Mouse (Mus musculus) cerebellum, postnatal 4 days (tissue): ENCODE data around the gene Cks2.
"Not testable (repeated sequence)": the region's sequence is repeated elsewhere in the genome, so short reads cannot be mapped to it uniquely, and the experiment has no call there.

ENCODE experiments used
- DNase-seq, 2 experiments: peaks; one replicate each; pipeline ENCODE4 v3.0.0; 2022; ENCODE audit warnings: low spot score in 2 of 2, mixed read lengths in 1 of 2

Gene Cks2

DNA sequence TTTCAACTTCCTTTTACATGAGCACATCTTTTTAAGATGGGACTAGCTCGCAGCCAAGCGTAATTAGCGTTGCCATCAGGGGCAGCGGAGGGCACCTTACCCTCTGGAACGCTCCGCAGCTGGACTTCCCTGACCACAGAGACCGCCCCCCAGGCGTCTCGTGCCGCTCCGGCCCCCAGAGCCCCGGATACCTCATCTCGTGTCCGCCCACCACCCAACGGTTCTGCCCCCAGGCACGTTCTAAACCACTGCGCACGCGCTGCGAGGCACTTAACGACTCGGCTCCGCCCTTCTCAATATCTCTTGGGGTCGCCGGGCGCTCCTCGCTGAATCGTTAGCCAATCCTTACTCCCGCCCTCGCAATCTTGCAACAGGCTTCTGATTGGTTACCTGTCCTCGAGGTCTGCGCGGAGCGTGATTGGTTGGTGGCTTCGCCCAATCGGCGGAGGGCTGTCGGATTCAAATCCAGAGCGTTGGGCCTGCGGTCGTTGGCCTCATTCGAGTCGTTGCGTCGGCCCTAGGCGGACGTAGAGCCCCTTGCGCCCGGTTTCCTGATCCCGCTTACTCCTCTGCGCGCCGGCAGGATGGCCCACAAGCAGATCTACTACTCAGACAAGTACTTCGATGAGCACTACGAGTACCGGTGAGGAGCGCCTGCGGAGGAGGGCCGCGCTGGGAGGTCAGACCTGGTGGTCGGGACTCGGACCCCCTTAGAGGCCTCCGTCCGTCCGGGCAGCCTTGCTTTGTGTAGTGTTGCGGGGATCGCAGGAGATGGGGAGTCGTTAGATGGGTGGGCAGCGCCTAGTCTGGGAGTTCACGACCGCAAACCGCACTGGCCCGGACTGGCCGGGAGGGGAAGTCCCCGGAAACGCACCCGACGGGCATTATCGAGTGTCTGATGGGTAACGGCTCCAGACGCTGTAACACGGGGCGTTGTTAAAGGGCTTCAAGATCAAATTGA, at the start of gene Cks2:
Gene Cks2 (plus strand): TSS at position 404 of the 961 bp plus-strand sequence.
- DNase-seq = peak; percentile 87 to 95

DNA sequence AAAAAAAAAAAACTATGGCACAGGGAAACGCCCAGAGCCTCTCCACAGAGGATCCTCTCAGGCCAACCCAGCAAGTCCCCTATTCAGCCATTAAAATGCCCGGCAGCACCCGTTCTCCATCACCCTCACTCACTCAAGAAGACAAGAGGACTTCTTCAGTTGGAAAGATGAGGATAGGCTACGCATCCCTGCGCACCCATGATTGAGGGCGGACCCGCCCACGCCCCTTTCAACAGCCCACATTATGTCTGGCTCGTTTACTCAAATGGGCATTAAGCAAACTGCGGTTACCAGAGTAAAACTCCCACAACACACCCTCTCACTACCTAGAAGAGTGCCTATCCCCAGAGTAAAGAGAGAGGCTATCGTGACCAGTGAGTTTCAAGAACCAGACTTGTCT, 49.6 kb upstream of the Cks2 start:
- DNase-seq = no peak

- DNase-seq = no peak
These were observed 47.0 kb upstream of the Cks2 start for GRCm38 (mm10) chr13:51598063-51598462.

- DNase-seq = no peak
These were observed 44.9 kb upstream of the Cks2 start for GRCm38 (mm10) chr13:51600169-51600568.

GRCm38 (mm10) chr13:51602764-51603163, 42.3 kb upstream of the Cks2 start:
- DNase-seq = no peak

DNA sequence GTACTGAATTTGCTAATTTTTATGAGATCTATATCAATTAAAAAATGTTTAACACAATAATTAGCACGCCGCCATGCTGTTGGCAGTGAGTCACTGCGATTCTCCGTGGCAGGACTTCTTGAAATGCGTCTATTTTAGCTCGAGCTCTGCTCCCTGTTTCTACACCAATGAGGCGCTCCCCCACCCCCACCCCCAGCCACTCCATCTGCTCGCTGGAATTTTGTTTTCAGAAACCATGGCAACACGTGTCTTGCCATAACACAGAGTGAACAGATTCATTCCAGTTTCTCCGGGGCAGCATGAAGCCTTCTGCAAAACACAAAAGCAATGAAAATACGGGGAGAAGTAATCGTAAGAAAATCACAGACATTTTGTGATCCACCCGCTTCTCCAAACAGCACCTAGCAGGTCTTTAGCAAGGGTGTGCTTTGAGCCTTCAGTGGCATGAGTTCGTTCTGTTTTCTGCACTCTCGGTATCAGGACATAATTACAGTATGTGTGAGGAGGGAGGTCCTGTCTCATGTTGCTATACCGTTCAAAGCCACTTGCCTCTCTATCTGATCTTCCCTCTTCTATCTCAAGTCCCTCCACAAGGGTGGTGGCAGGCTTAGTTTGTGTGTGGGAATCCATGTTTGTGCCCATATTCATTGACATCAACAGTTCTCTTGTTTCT, 41.7 kb upstream of the Cks2 start:
- peak in 1 of 2 experiments; percentile 42 for DNase-seq

GRCm38 (mm10) chr13:51603894-51604244, 41.2 kb upstream of the Cks2 start:
- peak in 1 of 2 experiments; percentile 16 for DNase-seq

- no peak for DNase-seq
These were observed 35.8 kb upstream of the Cks2 start for GRCm38 (mm10) chr13:51609231-51609630.

GRCm38 (mm10) chr13:51611060-51611459, 34.0 kb upstream of the Cks2 start:
- DNase-seq = no peak

GRCm38 (mm10) chr13:51611500-51611899, 33.5 kb upstream of the Cks2 start:
- DNase-seq = no peak

- no peak for DNase-seq
These were observed 29.2 kb upstream of the Cks2 start for GRCm38 (mm10) chr13:51615815-51616214.

GRCm38 (mm10) chr13:51616417-51617044, 28.5 kb upstream of the Cks2 start:
- DNase-seq = peak in 1 of 2 experiments; percentile 34

- no peak for DNase-seq
These were observed 27.7 kb upstream of the Cks2 start for GRCm38 (mm10) chr13:51617306-51617705.

DNA sequence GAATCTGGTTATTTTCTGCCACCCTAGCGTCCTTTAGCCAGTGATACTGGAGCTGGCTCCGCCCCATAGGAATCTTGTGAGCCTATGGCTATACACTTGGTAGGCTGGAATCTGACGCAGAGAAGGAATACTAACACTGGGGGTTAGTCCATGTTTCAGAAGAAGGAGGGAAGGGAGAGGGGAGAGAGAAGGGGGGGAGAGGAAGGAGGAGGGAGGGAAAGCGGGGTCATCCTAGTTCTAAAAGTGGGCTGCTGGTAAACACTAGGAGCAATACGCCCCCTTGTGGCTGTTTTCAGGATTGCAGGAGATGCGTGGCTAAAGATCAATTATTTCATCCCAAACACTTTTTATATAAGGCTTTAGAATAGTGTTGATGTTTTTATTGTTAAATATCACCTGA, 27.2 kb upstream of the Cks2 start:
- peak; percentile 59 to 74 for DNase-seq

DNA sequence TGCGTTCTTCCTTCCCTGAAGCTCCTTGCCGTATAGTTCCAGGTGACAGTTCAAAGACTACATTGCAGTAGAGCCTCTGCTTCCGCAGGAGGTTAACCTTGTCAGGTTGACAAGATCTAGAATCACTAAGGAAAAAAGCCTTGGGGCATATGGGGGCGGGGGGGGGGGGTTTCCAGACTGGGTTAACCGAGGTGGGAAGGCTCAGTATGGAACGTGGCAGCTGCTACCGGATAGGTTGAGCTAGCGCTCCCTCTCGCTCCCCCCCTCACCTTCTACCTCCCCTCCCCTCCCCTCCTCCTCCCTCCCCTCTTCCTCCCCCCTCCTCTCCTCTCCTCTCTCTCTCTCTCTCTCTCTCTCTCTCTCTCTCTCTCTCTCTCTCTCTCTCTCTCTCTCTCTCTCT, 26.4 kb upstream of the Cks2 start:
- no peak for DNase-seq

GRCm38 (mm10) chr13:51622626-51623025, 22.4 kb upstream of the Cks2 start:
- no peak for DNase-seq

GRCm38 (mm10) chr13:51623678-51624077, 21.4 kb upstream of the Cks2 start:
- DNase-seq = no peak

DNA sequence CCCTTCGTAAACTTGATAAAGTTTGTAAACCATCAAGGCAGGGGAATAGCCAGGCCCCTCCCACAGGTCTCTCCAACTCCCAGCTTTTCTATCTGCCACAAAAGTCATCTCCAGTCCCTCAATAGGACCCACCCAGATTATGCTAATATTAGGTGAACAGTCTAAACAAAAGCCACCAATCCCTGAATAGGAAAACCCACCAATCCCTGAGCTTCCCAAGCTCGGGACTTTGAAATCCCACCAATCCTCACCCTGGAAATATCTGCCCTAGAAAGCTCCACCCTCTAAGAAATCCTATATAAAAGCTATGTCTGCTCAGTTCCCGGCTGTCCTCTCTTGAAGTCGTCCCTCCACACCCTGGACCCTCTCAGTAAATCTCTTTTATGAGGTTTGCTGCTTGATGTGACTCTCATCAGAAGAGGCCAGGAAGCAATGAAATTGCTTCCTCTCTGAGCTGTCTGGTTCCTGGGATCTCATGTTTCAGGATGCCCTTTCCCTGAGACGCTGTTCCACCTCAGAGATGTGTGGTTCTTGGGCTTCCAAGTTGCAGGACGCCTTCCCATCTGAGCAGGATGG, 16.7 kb upstream of the Cks2 start:
- DNase-seq = no peak

GRCm38 (mm10) chr13:51631354-51631992, 13.6 kb upstream of the Cks2 start:
- no peak for DNase-seq

- DNase-seq = no peak
These were observed 12.3 kb upstream of the Cks2 start for GRCm38 (mm10) chr13:51632560-51633218.

DNA sequence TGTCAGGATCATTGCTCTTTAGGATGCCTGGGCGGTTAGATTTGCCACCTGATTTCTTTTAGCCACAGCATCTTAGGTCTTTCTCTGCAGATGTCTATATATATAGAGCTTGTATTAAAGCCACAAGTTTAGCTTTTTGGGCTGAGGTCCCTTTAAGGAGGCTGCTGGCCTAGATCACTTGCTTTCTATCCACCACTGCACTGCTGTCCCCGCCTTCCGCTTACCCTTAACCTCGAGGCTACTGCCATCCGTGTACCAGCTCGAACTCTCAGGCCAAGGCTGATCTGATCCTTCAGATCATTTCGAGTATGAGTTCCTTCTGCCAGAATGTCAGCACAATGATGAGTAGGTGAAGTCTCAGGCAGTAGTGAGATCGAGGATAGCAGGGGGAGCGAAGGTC, 9.6 kb upstream of the Cks2 start:
- DNase-seq = not testable (repeated sequence)
